Mouse (Mus musculus) erythroblast, embryonic 14.5 days (primary cell): ENCODE measurements around the gene Otub1.

Experiments
- GATA1 ChIP-seq: IDR thresholded peaks from 2 replicates; pipeline ENCODE4 v1.6.1; 2012; ENCODE audit warnings: low read length, inconsistent platforms, mixed read lengths
- TAL1 ChIP-seq: IDR thresholded peaks from 3 replicates; pipeline ENCODE4 v1.6.1; 2012; ENCODE audit warnings: low read length, inconsistent platforms, mixed read lengths

DNA sequence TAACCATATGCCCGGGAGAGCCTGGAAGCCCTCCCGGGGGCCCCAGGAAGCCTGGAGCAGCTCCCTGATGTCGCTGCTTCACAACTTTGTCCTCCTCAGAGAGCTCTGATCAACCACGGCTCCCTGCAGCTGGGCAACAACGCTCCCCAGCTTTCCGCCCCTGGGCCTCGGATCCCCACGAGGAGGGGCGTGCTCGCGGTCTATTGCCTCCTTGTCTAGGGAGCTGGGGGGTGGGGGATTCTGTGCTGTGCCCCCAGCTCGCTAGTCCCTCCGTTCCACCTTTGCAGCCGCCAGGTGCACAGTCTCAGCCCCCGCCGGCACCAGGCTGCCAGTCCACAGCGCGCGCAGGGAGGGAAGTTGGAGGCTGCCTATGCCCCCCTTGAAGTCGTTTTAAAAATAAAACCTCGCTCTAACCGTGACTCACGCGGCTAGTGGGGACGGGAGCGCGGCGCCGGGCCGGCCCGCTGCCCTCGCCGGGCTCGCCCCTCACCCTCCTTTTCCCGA, 41.2 kb downstream of the Otub1 start:
- TF ChIP-seq TAL1 (no peak), GATA1 (no peak)
